Mouse (Mus musculus) heart, embryonic 14.5 days (tissue): ENCODE results near the gene Gm16181. TPM values are rescaled to one million over a fixed set of nuclear protein-coding genes. Genes with fewer than 3 reads are reported as not detected.
A peak's percentile ranks its signal among the peaks of the same experiment; 100 is the strongest.

Source experiments
- ATAC-seq: fragments of 200-750 bp; cut with Nextera tagmentation; 2 replicates; pipeline ENCODE4 v1.8.0; 2017; ENCODE audit warnings: low read depth, moderate TSS enrichment; ENCODE audit not compliant: insufficient number of reproducible peaks, insufficient read depth, low FRiP score
- H3K27ac ChIP-seq, 2 experiments: fragments of 200-500 bp in 1 of 2; fragments of 300-500 bp in 1 of 2; sonication (generic) in 1 of 2; replicated peaks in 1 of 2; 2 replicates each; pipeline ENCODE4 v1.5.1; 2012 to 2014; ENCODE audit warnings: low read depth in 2 of 2, low read length in 2 of 2, control low read depth in 1 of 2, mild to moderate bottlenecking in 1 of 2, mixed read lengths in 1 of 2; ENCODE audit not compliant: control insufficient read depth in 1 of 2, insufficient read depth in 1 of 2
- H3K27me3 ChIP-seq: fragments of 300-500 bp; sonication (generic); 2 replicates; pipeline ENCODE4 v1.6.1; 2014; ENCODE audit warnings: mild to moderate bottlenecking, low read length, control low read depth; ENCODE audit not compliant: control insufficient read depth, insufficient read depth
- H3K36me3 ChIP-seq: fragments of 300-500 bp; sonication (generic); 2 replicates; pipeline ENCODE4 v1.6.1; 2014; ENCODE audit warnings: mild to moderate bottlenecking, control low read depth, low read length, mixed read lengths; ENCODE audit not compliant: control insufficient read depth, insufficient read depth
- H3K4me1 ChIP-seq, 2 experiments: fragments of 200-500 bp in 1 of 2; fragments of 300-500 bp in 1 of 2; sonication (generic) in 1 of 2; 2 replicates each; pipeline ENCODE4 v1.6.1; 2012 to 2014; ENCODE audit warnings: low read length in 2 of 2, control low read depth in 1 of 2, mixed read lengths in 1 of 2; ENCODE audit not compliant: control insufficient read depth in 2 of 2, insufficient read depth in 2 of 2
- H3K4me2 ChIP-seq: fragments of 300-500 bp; sonication (generic); 2 replicates; pipeline ENCODE4 v1.6.1; 2014; ENCODE audit warnings: mild to moderate bottlenecking, low read length
- H3K4me3 ChIP-seq, 2 experiments: fragments of 200-500 bp in 1 of 2; fragments of 300-500 bp in 1 of 2; sonication (generic) in 1 of 2; 2 replicates each; pipeline ENCODE4 v1.5.1; 2012 to 2014; ENCODE audit warnings: low read length in 2 of 2, mild to moderate bottlenecking in 2 of 2, control low read depth in 1 of 2, low read depth in 1 of 2, moderate library complexity in 1 of 2; ENCODE audit not compliant: control insufficient read depth in 1 of 2, insufficient read depth in 1 of 2
- H3K9ac ChIP-seq: fragments of 300-500 bp; sonication (generic); 2 replicates; pipeline ENCODE4 v1.6.1; 2014; ENCODE audit warnings: mild to moderate bottlenecking, low read length
- H3K9me3 ChIP-seq: fragments of 300-500 bp; sonication (generic); 2 replicates; pipeline ENCODE4 v1.6.1; 2016; ENCODE audit warnings: low read length, control low read depth; ENCODE audit not compliant: control insufficient read depth
- WGBS: fragments of 180-500 bp; shearing (Covaris S2); extraction: QIAGEN DNeasy Blood & Tissue Kit; methylation state at CpG from one replicate; pipeline ENCODE4 v1.1.7; 2014; 5-methylcytosine and 5-hydroxymethylcytosine counted together
- polyA plus RNA-seq: library from polyadenylated mRNA; unstranded; fragments of >200 nt; fragmentation: Nextera tagmentation; extraction: Ambion mirVana; gene quantifications from 2 replicates; pipeline ENCODE4 v1.2.1, GENCODE M21; 2014

Gm16181 gene
- polyA plus RNA-seq, 1 experiment from 2014 or later = not detected

- no peaks in the 10 kb centered on the region for H3K36me3 ChIP-seq
- 57% methylated on average over 2 of the region's 2 CpGs for whole genome bisulfite sequencing
- peaks cover 34% of the 10 kb centered on the region for H3K27me3 ChIP-seq
- no peak overlapping the region for H3K9ac ChIP-seq
- H3K4me2 ChIP-seq = no peak overlapping the region
- no peak overlapping the region for H3K27ac ChIP-seq
- no peaks in the 10 kb centered on the region for H3K9me3 ChIP-seq
- no peak for ATAC-seq
- peaks cover 5 to 11% of the 10 kb centered on the region in 2 experiments; a peak in 3 of 4 replicates for H3K4me1 ChIP-seq
- H3K4me3 ChIP-seq = no peak overlapping the region
Observed at GRCm38 (mm10) chr17:35191723-35192122, 28.9 kb upstream of the Gm16181 start.

- no peaks in the 10 kb centered on the region for H3K9me3 ChIP-seq
- H3K4me2 ChIP-seq = no peak overlapping the region
- H3K4me1 ChIP-seq = peaks cover 5 to 11% of the 10 kb centered on the region in 2 experiments; a peak in 3 of 4 replicates
- ATAC-seq = no peak
- H3K27ac ChIP-seq = no peak overlapping the region
- H3K9ac ChIP-seq = no peak overlapping the region
- H3K27me3 ChIP-seq = peaks cover 39% of the 10 kb centered on the region
- 75% methylated on average over 5 of the region's 5 CpGs for WGBS
- no peak overlapping the region for H3K4me3 ChIP-seq
- no peaks in the 10 kb centered on the region for H3K36me3 ChIP-seq
Observed at GRCm38 (mm10) chr17:35192924-35193323, 27.7 kb upstream of the Gm16181 start.

- H3K4me1 ChIP-seq = peaks cover 5 to 11% of the 10 kb centered on the region in 2 experiments; a peak in 3 of 4 replicates
- peaks cover 49% of the 10 kb centered on the region for H3K27me3 ChIP-seq
- H3K36me3 ChIP-seq = no peaks in the 10 kb centered on the region
- peak within 1 kb of the TSS; percentile 84 for H3K4me2 ChIP-seq
- no peak within 1 kb of the TSS; the same call in 1 of the 2 replicates for H3K9ac ChIP-seq
- H3K27ac ChIP-seq = no peak within 1 kb of the TSS
- ATAC-seq = no peak
- no peaks in the 10 kb centered on the region for H3K9me3 ChIP-seq
- H3K4me3 ChIP-seq = peak within 1 kb of the TSS in 1 of 2 experiments; percentile 45; a peak in 2 of 4 replicates
- 51% methylated on average over 28 of the region's 28 CpGs for WGBS
Observed at GRCm38 (mm10) chr17:35193881-35194843, 26.5 kb upstream of the Gm16181 start, which contains the start of gene Ltb. Ltb (plus strand) TSS chr17:35194439.

GRCm38 (mm10) chr17:35194844-35195630, 25.6 kb upstream of the Gm16181 start:
- Histone ChIP-seq H3K4me2 (peak overlapping the region; percentile 84), H3K4me1 (peaks cover 5 to 11% of the 10 kb centered on the region in 2 experiments; a peak in 3 of 4 replicates), H3K36me3 (no peaks in the 10 kb centered on the region), H3K9ac (peak overlapping the region; percentile 65), H3K27me3 (peaks cover 57% of the 10 kb centered on the region), H3K9me3 (no peaks in the 10 kb centered on the region), H3K27ac (no peak overlapping the region), H3K4me3 (peak overlapping the region; percentile 35 to 45)
- no peak for ATAC-seq
- 28% methylated on average over 19 of the region's 19 CpGs for WGBS

GRCm38 (mm10) chr17:35195631-35196320, 24.9 kb upstream of the Gm16181 start:
- Histone ChIP-seq H3K27me3 (peaks cover 64% of the 10 kb centered on the region), H3K27ac (no peak overlapping the region), H3K9ac (peak overlapping the region; percentile 65), H3K4me2 (peak overlapping the region; percentile 84), H3K4me1 (peaks cover 5 to 11% of the 10 kb centered on the region in 2 experiments; a peak in 3 of 4 replicates), H3K4me3 (peak overlapping the region; percentile 35 to 45), H3K9me3 (no peaks in the 10 kb centered on the region), H3K36me3 (no peaks in the 10 kb centered on the region)
- 2% methylated on average over 66 of the region's 66 CpGs for WGBS
- peak; percentile 41; the same call in 1 of the 2 replicates for ATAC-seq

GRCm38 (mm10) chr17:35196321-35196641, 24.4 kb upstream of the Gm16181 start:
- no peaks in the 10 kb centered on the region for H3K9me3 ChIP-seq
- H3K4me1 ChIP-seq = peaks cover 5 to 11% of the 10 kb centered on the region in 2 experiments; a peak in 3 of 4 replicates
- peak overlapping the region; percentile 84 for H3K4me2 ChIP-seq
- no peak for ATAC-seq
- H3K27ac ChIP-seq = no peak overlapping the region
- H3K36me3 ChIP-seq = no peaks in the 10 kb centered on the region
- peaks cover 69% of the 10 kb centered on the region for H3K27me3 ChIP-seq
- 22% methylated on average over 9 of the region's 9 CpGs for WGBS
- peak overlapping the region; percentile 35 to 45 for H3K4me3 ChIP-seq
- peak overlapping the region; percentile 65; the same call in 1 of the 2 replicates for H3K9ac ChIP-seq

- WGBS = 36% methylated on average over 6 of the region's 6 CpGs
- Histone ChIP-seq H3K4me3 (no peak overlapping the region), H3K27me3 (peaks cover 76% of the 10 kb centered on the region), H3K4me1 (peaks cover 5 to 11% of the 10 kb centered on the region in 2 experiments; a peak in 3 of 4 replicates), H3K9me3 (no peaks in the 10 kb centered on the region), H3K4me2 (no peak overlapping the region), H3K36me3 (no peaks in the 10 kb centered on the region), H3K27ac (no peak overlapping the region), H3K9ac (no peak overlapping the region)
- no peak for ATAC-seq
Observed at GRCm38 (mm10) chr17:35197126-35197525, 23.5 kb upstream of the Gm16181 start.
